Mouse (Mus musculus): ENCODE measurements around the gene Uxs1. TPM values are rescaled to one million over a fixed set of nuclear protein-coding genes. Genes with fewer than 3 reads are reported as not detected.
A peak's percentile ranks its signal among the peaks of the same experiment; 100 is the strongest.

Gene Uxs1
- polyA plus RNA-seq, 2 experiments, result 10.1 to 10.9 TPM

DNA sequence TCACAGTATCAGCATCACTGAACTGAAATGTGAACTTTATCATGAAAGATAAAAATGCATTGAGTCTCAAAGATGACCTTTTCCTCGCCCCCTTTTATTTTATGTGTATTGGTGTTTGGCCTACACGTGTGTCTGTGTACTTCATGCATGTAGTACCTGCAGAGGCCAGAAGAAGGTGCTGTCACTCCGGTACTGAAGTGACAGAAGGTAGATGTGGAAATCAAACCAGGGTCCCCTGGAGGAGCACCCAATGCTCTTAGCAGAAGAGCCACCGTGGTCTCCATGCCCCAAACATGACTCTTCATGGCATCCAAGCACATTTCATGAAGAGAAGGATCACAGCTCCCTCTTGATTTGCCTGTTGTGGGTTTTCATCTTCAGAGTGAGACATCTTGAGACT lies 95.5 kb downstream of the Uxs1 start:
- Histone ChIP-seq H3K4me2 (ENCODE audit: low read depth) (no peak overlapping the region), H3K4me1 (replicated peaks; ENCODE audit: control insufficient read depth in 2 of 2, insufficient read depth in 2 of 2, low read length in 1 of 2) (no peaks in the 10 kb centered on the region), H3K27me3 (ENCODE audit: control insufficient read depth, insufficient read depth, low read length) (no peaks in the 10 kb centered on the region), H3K9me3 (ENCODE audit: control insufficient read depth, low read length) (no peaks in the 10 kb centered on the region), H3K27ac (no peak overlapping the region), H3K36me3 (replicated peaks; ENCODE audit: control insufficient read depth, insufficient read depth, low read depth) (no peaks in the 10 kb centered on the region), H3K9ac (replicated peaks) (no peak overlapping the region), H3K4me3 (ENCODE audit: insufficient read depth in 1 of 2, low read depth in 2 of 2, low read length in 2 of 2) (no peak overlapping the region)
- DNase-seq (ENCODE audit: low read depth in 3 of 3, low spot score in 3 of 3), result no peak
- ATAC-seq (ENCODE audit: insufficient read depth), result no peak
- WGBS (ENCODE audit: insufficient replicate concordance), result 49% methylated on average over 4 of the region's 4 CpGs
- TF ChIP-seq EP300 (IDR thresholded peaks at IDR 0.05; ENCODE audit: low read depth), result no peak
- peak; percentile 45 for TF ChIP-seq CTCF (IDR thresholded peaks at IDR 0.05; ENCODE audit: low read depth)

- TF ChIP-seq EP300 (IDR thresholded peaks at IDR 0.05; ENCODE audit: low read depth), result no peak
- Histone ChIP-seq H3K27me3 (ENCODE audit: control insufficient read depth, insufficient read depth, low read length) (no peaks in the 10 kb centered on the region), H3K9me3 (ENCODE audit: control insufficient read depth, low read length) (no peaks in the 10 kb centered on the region), H3K27ac (no peak within 1 kb of the TSS), H3K36me3 (replicated peaks; ENCODE audit: control insufficient read depth, insufficient read depth, low read depth) (no peaks in the 10 kb centered on the region), H3K9ac (replicated peaks) (no peak within 1 kb of the TSS), H3K4me3 (ENCODE audit: insufficient read depth in 1 of 2, low read depth in 2 of 2, low read length in 2 of 2) (no peak within 1 kb of the TSS), H3K4me2 (ENCODE audit: low read depth) (no peak within 1 kb of the TSS), H3K4me1 (replicated peaks; ENCODE audit: control insufficient read depth in 2 of 2, insufficient read depth in 2 of 2, low read length in 1 of 2) (no peaks in the 10 kb centered on the region)
- ATAC-seq (ENCODE audit: insufficient read depth), result no peak
- no peak for DNase-seq (ENCODE audit: low read depth in 3 of 3, low spot score in 3 of 3)
- WGBS (ENCODE audit: insufficient replicate concordance), result 61% methylated on average over 16 of the region's 16 CpGs
These were observed 97.1 kb downstream of the Uxs1 start, which contains the start of gene 1500015O10Rik for GRCm38 (mm10) chr1:43730491-43730924. 1500015O10Rik (plus strand) TSS chr1:43730602.

- Histone ChIP-seq H3K9ac (replicated peaks) (no peak overlapping the region), H3K27me3 (ENCODE audit: control insufficient read depth, insufficient read depth, low read length) (no peaks in the 10 kb centered on the region), H3K4me2 (ENCODE audit: low read depth) (no peak overlapping the region), H3K4me3 (ENCODE audit: insufficient read depth in 1 of 2, low read depth in 2 of 2, low read length in 2 of 2) (no peak overlapping the region), H3K36me3 (replicated peaks; ENCODE audit: control insufficient read depth, insufficient read depth, low read depth) (no peaks in the 10 kb centered on the region), H3K4me1 (replicated peaks; ENCODE audit: control insufficient read depth in 2 of 2, insufficient read depth in 2 of 2, low read length in 1 of 2) (no peaks in the 10 kb centered on the region), H3K27ac (no peak overlapping the region), H3K9me3 (ENCODE audit: control insufficient read depth, low read length) (no peaks in the 10 kb centered on the region)
- no peak for DNase-seq (ENCODE audit: low read depth in 3 of 3, low spot score in 3 of 3)
- 34% methylated on average over 1 of the region's 1 CpGs for WGBS (ENCODE audit: insufficient replicate concordance)
- ATAC-seq (ENCODE audit: insufficient read depth), result no peak
- TF ChIP-seq CTCF (IDR thresholded peaks at IDR 0.05; ENCODE audit: low read depth) (no peak), EP300 (IDR thresholded peaks at IDR 0.05; ENCODE audit: low read depth) (no peak)
These were observed 105.1 kb downstream of the Uxs1 start for GRCm38 (mm10) chr1:43722459-43722858.

DNA sequence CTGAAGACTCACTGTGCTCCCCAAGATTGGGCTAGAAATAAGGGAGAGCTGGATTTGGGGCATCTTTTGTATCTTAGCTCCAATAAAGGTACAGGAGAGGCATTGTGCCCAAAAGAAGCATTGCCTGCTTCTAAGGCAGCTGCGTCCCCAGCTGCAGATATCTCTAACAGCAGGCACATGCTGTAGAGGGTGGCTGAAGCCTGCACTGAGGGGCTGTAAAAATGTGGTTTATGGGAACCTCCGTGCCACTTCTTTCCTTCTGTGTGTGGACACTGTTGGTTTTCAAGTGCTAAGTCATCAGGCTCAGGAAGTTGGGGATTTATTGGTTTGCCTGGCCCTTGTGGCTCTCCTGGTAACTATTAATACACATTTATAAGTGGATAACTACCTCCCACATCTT lies 108.8 kb downstream of the Uxs1 start:
- DNase-seq (ENCODE audit: low read depth in 3 of 3, low spot score in 3 of 3), result no peak
- no peaks in the 10 kb centered on the region for H3K27me3 ChIP-seq (ENCODE audit: control insufficient read depth, insufficient read depth, low read length)
- H3K36me3 ChIP-seq (replicated peaks; ENCODE audit: control insufficient read depth, insufficient read depth, low read depth), result no peaks in the 10 kb centered on the region
- 14% methylated on average over 2 of the region's 2 CpGs for WGBS (ENCODE audit: insufficient replicate concordance)
- no peak for ATAC-seq (ENCODE audit: insufficient read depth)
- no peak overlapping the region for H3K4me2 ChIP-seq (ENCODE audit: low read depth)
- no peaks in the 10 kb centered on the region for H3K4me1 ChIP-seq (replicated peaks; ENCODE audit: control insufficient read depth in 2 of 2, insufficient read depth in 2 of 2, low read length in 1 of 2)
- no peak overlapping the region for H3K4me3 ChIP-seq (ENCODE audit: insufficient read depth in 1 of 2, low read depth in 2 of 2, low read length in 2 of 2)
- no peaks in the 10 kb centered on the region for H3K9me3 ChIP-seq (ENCODE audit: control insufficient read depth, low read length)
- H3K27ac ChIP-seq, result no peak overlapping the region
- H3K9ac ChIP-seq (replicated peaks), result no peak overlapping the region
- TF ChIP-seq EP300 (IDR thresholded peaks at IDR 0.05; ENCODE audit: low read depth) (no peak), CTCF (IDR thresholded peaks at IDR 0.05; ENCODE audit: low read depth) (no peak)

DNA sequence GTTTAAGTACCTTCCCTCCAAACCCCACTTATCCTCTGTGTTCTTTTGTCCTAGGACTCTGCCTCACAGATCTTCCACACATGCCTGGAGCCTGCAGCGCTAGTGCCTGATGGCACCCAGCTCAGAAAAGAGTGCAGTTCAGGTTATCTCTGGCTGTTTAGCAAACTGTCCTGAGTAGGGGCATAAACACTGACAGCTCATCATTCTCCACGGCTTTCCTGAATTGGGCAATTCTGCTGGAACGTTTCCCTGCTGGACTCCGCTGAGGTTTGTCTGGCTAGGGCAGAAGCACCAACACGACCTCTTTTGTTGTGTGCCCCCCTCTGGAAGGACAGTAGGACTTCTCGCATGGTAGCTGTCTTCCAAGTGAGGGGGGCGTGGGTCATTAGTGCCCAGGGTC lies 109.6 kb downstream of the Uxs1 start:
- Histone ChIP-seq H3K27me3 (ENCODE audit: control insufficient read depth, insufficient read depth, low read length) (no peaks in the 10 kb centered on the region), H3K36me3 (replicated peaks; ENCODE audit: control insufficient read depth, insufficient read depth, low read depth) (no peaks in the 10 kb centered on the region), H3K4me1 (replicated peaks; ENCODE audit: control insufficient read depth in 2 of 2, insufficient read depth in 2 of 2, low read length in 1 of 2) (no peaks in the 10 kb centered on the region), H3K4me3 (ENCODE audit: insufficient read depth in 1 of 2, low read depth in 2 of 2, low read length in 2 of 2) (no peak overlapping the region), H3K9me3 (ENCODE audit: control insufficient read depth, low read length) (no peaks in the 10 kb centered on the region), H3K4me2 (ENCODE audit: low read depth) (no peak overlapping the region), H3K9ac (replicated peaks) (no peak overlapping the region), H3K27ac (no peak overlapping the region)
- ATAC-seq (ENCODE audit: insufficient read depth), result no peak
- DNase-seq (ENCODE audit: low read depth in 3 of 3, low spot score in 3 of 3), result no peak
- TF ChIP-seq CTCF (IDR thresholded peaks at IDR 0.05; ENCODE audit: low read depth) (no peak), EP300 (IDR thresholded peaks at IDR 0.05; ENCODE audit: low read depth) (no peak)
- WGBS (ENCODE audit: insufficient replicate concordance), result 54% methylated on average over 7 of the region's 7 CpGs

All from liver, embryonic 14.5 days (tissue).